Mouse (Mus musculus) left cerebral cortex, adult 2 months (tissue): Measurements from ENCODE around the gene Gm29776. TPM values are rescaled to one million over a fixed set of nuclear protein-coding genes. Genes with fewer than 3 reads are reported as not detected.

Source experiments
- DNase-seq, 2 experiments: peaks; one replicate each; pipeline ENCODE4 v3.0.0; 2021 to 2022; ENCODE audit warnings: low spot score in 2 of 2, mixed read lengths in 1 of 2; ENCODE audit errors: extremely low spot score in 1 of 2
- H3K27ac ChIP-seq: fragments of 200-600 bp; 2 replicates; pipeline ENCODE4 v1.8.1; 2022
- H3K4me3 ChIP-seq: fragments of 200-600 bp; 2 replicates; pipeline ENCODE4 v1.8.1; 2022
- CTCF ChIP-seq: fragments of 200-600 bp; IDR thresholded peaks from 2 replicates; pipeline ENCODE4 v1.8.1; 2022; ENCODE audit warnings: antibody characterized with exemption, mild to moderate bottlenecking, moderate library complexity
- intact Hi-C: fragments of 180-260 bp; cut with DNase I; formaldehyde crosslinking; loops from one replicate; pipeline ENCODE4 v1.15.1; 2025
- long read RNA-seq, 2 experiments: library from polyadenylated mRNA; stranded (forward); transcript quantifications; one replicate each; pipeline ENCODE4 v2.0.0; 2021; ENCODE audit warnings: borderline mapping rate in 2 of 2
- total RNA-seq, 2 experiments: library from RNA; stranded (reverse); gene quantifications; 2 replicates each; pipeline ENCODE4 v1.2.3; 2021

Gm29776 gene
- not detected for total RNA-seq
- long read RNA-seq, experiment 1 = 0 reads
- long read RNA-seq, experiment 2 = 0 reads

DNA sequence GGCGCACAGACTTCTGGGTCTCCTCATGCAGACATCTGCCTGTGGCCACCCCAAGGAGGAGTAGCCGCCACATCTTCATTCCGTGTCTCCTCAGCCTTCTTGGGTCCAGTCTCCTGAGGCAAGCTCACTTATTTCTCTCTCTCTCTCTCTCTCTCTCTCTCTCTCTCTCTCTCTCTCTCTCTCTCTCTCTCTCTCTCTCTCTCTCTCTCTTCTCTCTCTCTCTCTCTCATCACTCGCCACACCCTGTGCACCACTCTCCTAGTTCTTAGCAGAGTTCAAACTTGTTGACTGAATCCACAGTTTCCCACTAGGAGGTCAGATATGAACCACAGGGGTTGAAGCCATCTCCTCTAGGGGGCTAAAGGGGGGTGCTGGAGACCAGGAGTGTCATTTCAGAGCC is at the start of gene Gm29776:
Gm29776 (minus strand) TSS at position 101 of the 400 bp plus-strand sequence.
- DNase-seq = no peak
- H3K4me3 ChIP-seq = no peak within 1 kb of the TSS
- intact Hi-C loops = no loop called here
- no peak for TF ChIP-seq CTCF
- no peak within 1 kb of the TSS for H3K27ac ChIP-seq

DNA sequence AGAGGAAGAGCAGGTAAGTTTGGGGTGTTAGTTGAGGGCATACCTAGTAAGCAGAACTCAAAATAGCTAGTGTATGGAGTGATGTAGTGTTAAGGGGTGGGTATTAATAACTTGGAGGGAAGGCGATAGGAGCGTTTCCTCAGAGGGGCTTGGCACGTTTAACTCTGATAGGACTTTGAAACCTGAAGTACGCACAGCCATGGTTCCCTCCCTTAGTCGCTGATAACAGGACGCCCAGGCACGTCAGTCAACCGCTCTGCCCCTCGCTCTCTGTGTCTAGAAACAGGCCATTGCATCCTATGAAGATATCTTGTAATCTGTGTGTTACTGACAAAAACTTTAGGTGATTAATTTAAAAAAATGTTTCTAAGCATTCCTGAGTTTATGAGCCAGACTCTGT is 47.4 kb upstream of the Gm29776 start:
- Histone ChIP-seq H3K27ac (no peak overlapping the region), H3K4me3 (no peak overlapping the region)
- DNase-seq = no peak
- TF ChIP-seq CTCF = no peak
- intact Hi-C loops = no loop called here

DNA sequence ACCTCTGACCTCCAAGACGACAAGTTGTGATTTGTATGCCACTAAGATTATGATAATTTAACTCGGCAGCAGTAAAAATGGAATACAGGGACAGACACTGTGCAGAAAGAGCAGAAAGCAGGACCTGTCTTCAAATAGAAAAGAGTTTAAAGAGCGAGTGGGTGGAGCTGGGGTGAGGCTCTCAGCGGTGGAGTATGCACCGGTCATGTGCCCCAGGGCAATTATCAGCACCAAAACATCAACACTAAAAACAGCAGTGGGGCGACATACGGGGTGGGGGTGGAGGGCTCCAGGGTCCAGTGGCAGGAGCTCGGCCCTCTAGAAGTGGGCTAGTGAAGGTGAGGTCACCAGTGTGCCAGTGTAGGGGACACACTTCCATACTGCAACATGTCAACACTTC is 45.8 kb upstream of the Gm29776 start:
- intact Hi-C loops = no loop called here
- Histone ChIP-seq H3K27ac (no peak overlapping the region), H3K4me3 (no peak overlapping the region)
- TF ChIP-seq CTCF = no peak
- no peak for DNase-seq

DNA sequence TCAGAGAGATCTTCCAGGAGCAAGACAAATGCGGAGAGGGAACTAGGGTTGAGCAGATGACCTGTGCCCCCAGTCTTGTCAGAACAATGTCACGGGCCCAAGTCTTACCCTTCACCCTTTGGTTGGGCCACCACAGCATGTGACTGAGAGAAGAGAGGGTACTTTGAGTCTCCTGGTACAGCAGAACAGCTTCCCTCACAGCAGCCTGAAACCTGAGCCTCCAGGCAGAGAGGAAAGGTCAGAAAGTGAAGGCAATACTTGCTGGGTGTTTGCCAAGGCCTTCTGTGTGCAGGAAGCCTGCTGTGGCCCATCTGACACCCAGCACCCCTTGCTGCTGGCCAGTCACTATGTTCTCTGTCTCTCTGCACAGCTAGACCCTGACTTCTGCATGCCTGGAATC is 43.7 kb upstream of the Gm29776 start:
- DNase-seq = no peak
- no peak for TF ChIP-seq CTCF
- intact Hi-C loops = no loop called here
- H3K27ac ChIP-seq = no peak overlapping the region
- no peak overlapping the region for H3K4me3 ChIP-seq

DNA sequence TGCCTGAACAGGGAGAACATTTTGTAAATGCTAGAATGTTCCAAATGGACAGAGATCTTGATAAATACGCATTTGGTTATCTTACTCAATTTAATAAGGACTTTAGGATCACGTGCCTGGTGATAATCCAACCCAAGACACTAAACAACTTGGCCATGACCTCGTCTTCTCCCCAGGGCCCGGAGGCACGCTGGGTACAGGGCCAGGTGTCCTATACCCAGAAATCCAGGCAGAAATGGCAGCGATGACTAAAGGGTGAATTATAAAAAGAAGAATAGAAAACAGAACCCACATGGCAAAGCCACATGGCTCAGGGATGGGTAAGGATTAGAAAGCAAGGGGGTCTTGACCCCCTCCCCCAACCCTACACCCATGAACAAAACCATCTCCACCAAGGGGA is 43.1 kb upstream of the Gm29776 start:
- TF ChIP-seq CTCF = no peak
- Histone ChIP-seq H3K27ac (no peak overlapping the region), H3K4me3 (no peak overlapping the region)
- intact Hi-C loops = no loop called here
- no peak for DNase-seq

DNA sequence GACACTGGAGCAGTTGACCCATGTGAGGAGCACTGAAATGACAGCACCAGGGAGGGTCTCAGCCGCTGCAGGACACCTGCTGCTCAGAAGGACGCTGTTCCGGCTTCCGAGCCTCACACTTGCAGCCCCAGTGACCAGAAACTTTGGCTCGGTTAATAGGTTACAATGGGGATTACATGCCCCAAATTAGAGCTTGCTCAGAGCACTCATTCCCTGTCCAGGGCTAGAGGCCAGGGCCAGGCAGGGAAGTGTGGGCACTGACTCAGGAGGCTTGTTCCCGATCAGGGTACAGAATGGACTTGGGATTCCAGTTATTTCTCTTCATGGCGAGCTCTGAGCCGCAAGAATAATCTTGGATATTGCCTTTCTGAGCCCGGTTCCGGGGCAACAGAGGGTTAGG is 39.0 kb upstream of the Gm29776 start:
- TF ChIP-seq CTCF = no peak
- Histone ChIP-seq H3K27ac (peak overlapping the region; percentile 78), H3K4me3 (no peak overlapping the region)
- intact Hi-C loops = no loop called here
- no peak for DNase-seq

DNA sequence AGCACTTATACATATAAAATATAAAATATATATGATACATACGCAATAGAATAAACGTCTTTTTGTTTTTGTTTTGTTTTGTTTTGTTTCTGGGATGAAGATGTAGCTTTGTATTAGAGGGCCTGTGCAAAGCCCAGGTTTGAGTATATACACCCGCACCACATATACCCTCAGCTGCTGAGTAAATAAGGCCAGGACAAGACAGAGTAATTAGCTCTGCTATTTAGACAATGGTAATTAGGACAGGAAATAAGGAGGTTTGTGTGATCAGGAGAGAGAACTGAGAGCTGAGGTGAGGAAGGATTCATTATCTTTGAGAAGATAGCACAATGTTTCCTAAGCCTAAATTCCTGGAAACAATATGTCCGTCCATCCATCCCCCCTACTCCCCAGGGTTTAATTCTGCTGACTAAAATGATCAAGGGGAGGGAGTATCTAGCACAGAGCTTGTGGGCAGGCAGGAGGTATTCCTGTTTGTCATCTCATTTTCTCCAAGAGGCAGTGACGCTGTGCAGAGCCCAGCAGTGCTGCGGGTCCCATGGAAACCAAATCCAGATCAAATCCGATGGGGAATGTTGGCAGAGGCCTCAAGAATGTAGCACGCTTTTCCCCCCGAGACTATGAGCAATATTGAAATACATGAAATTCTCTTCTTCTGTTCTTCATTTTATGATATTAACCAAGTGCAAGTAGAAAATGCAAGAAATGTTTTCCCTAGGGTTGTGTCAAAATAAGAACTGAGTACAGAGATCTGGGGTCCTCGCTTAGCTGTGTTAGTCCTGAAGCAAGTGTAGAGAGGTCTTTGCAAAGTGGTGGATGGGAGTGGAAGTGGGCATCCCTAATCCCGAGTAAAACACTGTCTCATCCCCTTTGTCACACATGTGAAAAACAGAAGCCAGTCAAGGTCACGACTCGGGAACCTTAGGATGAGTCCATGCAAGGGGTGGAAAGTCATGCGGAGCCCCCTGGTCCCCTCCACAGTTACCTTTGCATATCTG is 38.2 kb upstream of the Gm29776 start:
- intact Hi-C loops = no loop called here
- Histone ChIP-seq H3K4me3 (no peak overlapping the region), H3K27ac (peak overlapping the region; percentile 78)
- DNase-seq = peak in 1 of 2 experiments; percentile 50
- TF ChIP-seq CTCF = no peak

DNA sequence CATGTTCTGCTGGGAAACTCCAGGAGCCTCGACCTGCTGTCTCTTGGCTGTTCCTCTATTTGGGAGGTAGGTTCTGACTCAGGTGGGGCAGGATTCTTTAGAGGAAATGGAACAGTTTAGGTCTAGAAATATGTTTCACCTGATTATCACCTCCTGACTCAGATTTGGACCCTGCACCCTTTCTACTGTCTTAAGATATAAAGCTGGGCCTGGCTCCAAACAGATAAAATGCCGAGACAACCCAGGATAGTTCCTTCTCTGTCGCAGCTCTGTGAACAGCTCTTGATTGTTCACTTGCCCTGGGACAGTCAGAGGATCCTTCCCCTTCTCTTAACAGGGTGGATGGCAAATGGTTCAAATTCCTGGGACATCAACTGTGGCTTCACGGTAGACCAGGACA is 36.6 kb upstream of the Gm29776 start:
- no peak for TF ChIP-seq CTCF
- no peak for DNase-seq
- intact Hi-C loops = no loop called here

DNA sequence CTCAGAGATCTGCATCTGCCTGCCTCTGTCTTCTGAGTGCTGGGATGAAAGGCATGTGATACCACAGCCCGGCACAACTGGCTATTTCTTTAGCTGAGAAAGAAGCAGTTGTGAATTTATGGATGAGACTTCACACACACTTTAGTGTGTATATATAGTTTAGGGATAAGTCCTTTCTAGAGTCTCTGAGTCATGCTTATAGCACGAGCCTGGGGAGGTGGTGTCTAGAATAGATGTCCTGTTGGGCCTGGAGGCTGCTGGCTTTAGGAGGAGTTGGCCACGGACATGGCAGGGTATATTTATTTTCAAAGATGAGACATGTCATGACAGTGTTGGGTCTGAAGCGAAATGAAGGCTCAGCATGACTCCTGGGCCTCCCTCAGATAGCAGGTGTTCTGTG is 35.4 kb upstream of the Gm29776 start:
- H3K4me3 ChIP-seq = no peak overlapping the region
- no peak for TF ChIP-seq CTCF
- H3K27ac ChIP-seq = peak overlapping the region; percentile 67
- intact Hi-C loops = no loop called here
- no peak for DNase-seq

More for the DNA sequence above, 36.6 kb upstream of the Gm29776 start:
- Histone ChIP-seq H3K4me3 (no peak overlapping the region), H3K27ac (no peak overlapping the region)

DNA sequence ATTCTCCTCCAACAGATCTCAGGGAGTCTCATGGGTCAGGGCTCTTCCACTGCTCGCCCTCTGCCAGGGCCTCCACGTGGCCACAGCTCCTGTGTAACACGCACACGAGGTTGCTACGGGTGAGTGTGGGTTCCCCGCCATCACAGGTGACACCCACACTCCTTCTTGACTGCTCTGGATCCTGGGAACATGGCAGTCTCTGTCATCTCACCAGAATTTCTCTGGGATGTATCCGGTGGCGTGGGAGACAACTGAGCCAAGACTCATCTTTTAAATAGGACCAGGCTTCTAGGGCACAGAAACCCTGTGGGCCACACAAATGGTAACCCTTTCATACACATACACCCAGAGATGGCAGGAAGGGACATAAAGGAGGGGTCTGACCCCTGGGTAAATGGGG is 33.6 kb upstream of the Gm29776 start:
- Histone ChIP-seq H3K27ac (peak overlapping the region; percentile 50; the same call in 1 of the 2 replicates), H3K4me3 (no peak overlapping the region)
- no peak for DNase-seq
- intact Hi-C loops = no loop called here
- TF ChIP-seq CTCF = no peak

DNA sequence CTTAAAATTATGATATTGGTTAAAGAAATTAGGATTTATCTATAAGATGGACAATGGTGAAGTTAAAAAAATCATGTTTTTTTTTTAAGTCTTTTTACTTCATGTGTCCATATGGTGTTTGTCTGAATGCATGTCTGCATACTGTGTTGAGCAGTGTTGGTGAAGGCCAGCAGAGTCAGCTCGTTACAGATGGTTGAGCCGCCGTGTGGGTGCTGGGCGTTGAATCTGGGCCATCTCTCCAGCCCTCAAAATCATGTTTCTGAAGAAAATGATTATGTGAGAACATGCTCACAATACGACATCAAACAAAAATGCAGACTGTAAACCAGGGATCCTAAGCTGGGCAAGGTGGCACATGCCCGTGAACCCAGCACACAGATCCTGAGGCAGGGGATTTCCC is 31.7 kb upstream of the Gm29776 start:
- no peak for TF ChIP-seq CTCF
- peak in 1 of 2 experiments; percentile 52 for DNase-seq
- intact Hi-C loops = no loop called here
- no peak overlapping the region for H3K4me3 ChIP-seq
- peak overlapping the region; percentile 82 for H3K27ac ChIP-seq

DNA sequence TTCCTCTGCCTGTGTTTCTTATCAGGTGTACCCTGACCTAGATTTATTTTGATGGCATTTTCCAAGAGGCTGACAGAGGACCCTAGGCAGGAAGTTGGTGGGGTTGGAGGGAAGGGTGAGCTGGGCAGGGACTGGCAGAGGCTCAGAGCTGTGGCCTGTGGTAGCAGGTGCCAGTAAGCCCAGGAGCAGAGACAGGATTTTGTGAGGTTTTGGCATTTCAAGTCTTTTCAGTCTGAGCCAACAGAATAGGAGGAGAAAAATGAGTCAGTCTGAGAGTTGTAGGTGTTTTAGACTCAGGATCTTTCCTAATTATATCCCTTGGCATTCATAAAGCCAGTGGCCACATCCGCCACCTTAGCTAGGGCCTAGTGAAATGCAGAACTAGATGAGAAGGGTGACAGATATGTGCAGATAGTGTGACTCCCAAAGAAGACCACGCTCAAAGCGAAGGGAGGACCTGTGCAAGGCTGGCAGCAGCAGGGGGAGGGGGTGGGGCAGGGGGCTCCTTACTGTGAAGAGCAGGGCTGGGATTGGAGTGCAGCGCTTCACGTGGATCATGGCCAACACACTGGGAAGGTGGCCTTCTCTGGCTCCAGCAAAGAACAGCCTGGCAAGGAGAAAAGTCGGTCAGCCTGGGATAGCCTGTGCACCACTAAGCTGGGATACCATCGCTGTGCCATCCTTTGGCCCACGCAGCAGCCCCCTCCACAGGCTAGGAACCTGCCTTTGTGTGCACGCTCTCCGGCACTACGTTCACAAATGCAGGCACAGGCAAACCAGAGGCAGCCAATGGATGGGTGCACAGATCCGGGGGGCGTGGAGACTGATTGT is 30.4 kb upstream of the Gm29776 start:
- intact Hi-C loops = loop anchor here (1.0 kb wide), 1 partner anchor 52 kb away; the partner anchor contains the start of gene Slc7a8
- no peak for DNase-seq
- no peak overlapping the region for H3K4me3 ChIP-seq
- TF ChIP-seq CTCF = no peak
- peak overlapping the region; percentile 82 for H3K27ac ChIP-seq
